Mouse (Mus musculus) liver, embryonic 14.5 days (tissue): ENCODE measurements around the gene Ifi27.

Source experiments
- CTCF ChIP-seq: IDR thresholded peaks from 2 replicates; pipeline ENCODE4 v1.5.1; 2016; ENCODE audit warnings: antibody characterized with exemption, low read depth, control low read depth
- EP300 ChIP-seq: IDR thresholded peaks from 2 replicates; pipeline ENCODE4 v1.6.1; 2016; ENCODE audit warnings: antibody characterized with exemption, low read depth

DNA sequence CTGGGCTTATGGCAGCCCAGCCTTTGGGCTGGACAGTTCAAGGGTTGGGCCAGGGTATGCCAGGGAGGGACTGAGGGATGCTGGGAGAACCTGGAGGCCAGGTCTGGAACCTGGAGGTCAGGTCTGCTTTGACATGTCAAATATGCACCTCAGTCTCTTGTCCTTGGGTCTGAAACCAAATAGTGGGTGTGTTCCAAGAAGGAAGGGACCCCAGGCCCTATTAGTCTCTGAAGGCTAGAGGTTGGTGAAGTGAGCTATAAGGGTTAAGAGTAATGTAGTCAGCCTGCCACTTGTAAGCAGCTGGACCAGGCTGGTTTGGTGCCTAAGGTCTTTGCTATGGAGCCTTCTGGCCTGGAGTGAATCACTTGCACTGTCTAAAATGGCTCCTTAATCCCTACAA is 850 bp downstream of the Ifi27 start:
- TF ChIP-seq CTCF (no peak), EP300 (no peak)
